Comparison of ENCODE assay signal across 33 mouse cellular contexts in genomic region chr15:6385241-6385640, GRCm38 (mm10). TPM values are rescaled to one million over a fixed set of nuclear protein-coding genes. Genes with fewer than 3 reads are reported as not detected.
A peak's percentile ranks its signal among the peaks of the same experiment; 100 is the strongest.
DNase-seq lines count a peak whose midpoint lies in the region; ATAC-seq lines count a peak whose summit lies in the region.
"Had no signal": no experiment of that assay in that cellular context is flagged by ENCODE, and none has a peak within 500 bp of the region (broad histone marks: within the 10 kb centered on the region; RNA-seq: fewer than 3 reads in every experiment).

No protein-coding gene starts in this region.

- H3K4me1 ChIP-seq in heart, embryonic 13.5 days, result peaks cover 56% of the 10 kb centered on the region
- H3K4me1 ChIP-seq in embryonic facial prominence, embryonic 12.5 days, result peaks cover 30% of the 10 kb centered on the region

- no peak overlapping the region for H3K4me3 ChIP-seq in heart, embryonic 13.5 days
- no peak overlapping the region for H3K4me3 ChIP-seq in embryonic facial prominence, embryonic 12.5 days

- no peak overlapping the region for H3K9ac ChIP-seq in heart, embryonic 13.5 days
- H3K9ac ChIP-seq in embryonic facial prominence, embryonic 12.5 days, result no peak overlapping the region
- H3K9ac ChIP-seq: intestine, embryonic 15.5 days; liver, postnatal 0 days had no signal

- no peak for ATAC-seq in heart, embryonic 13.5 days (ENCODE audit: extremely low read depth, insufficient number of reproducible peaks, low FRiP score, low TSS enrichment)
- ATAC-seq in embryonic facial prominence, embryonic 12.5 days (ENCODE audit: insufficient number of reproducible peaks, insufficient read depth, low FRiP score, low TSS enrichment), result no peak
- ATAC-seq: forebrain, embryonic 16.5 days; hindbrain, embryonic 16.5 days; intestine, embryonic 15.5 days; liver, postnatal 0 days; lung, postnatal 0 days; Patski had no signal

- 41% methylated on average over 1 of the region's 1 CpGs for WGBS in heart, embryonic 13.5 days
- WGBS in embryonic facial prominence, embryonic 12.5 days, result 29% methylated on average over 1 of the region's 1 CpGs

- no peaks in the 10 kb centered on the region for H3K27me3 ChIP-seq in heart, embryonic 13.5 days (replicated peaks)
- H3K27me3 ChIP-seq in embryonic facial prominence, embryonic 12.5 days, result no peaks in the 10 kb centered on the region
- H3K27me3 ChIP-seq: heart, embryonic 15.5 days; intestine, embryonic 15.5 days; Patski had no signal

- no peaks in the 10 kb centered on the region for H3K36me3 ChIP-seq in heart, embryonic 13.5 days
- no peaks in the 10 kb centered on the region for H3K36me3 ChIP-seq in embryonic facial prominence, embryonic 12.5 days
- H3K36me3 ChIP-seq: forebrain, embryonic 10.5 days; heart, embryonic 15.5 days; intestine, embryonic 15.5 days; midbrain, embryonic 10.5 days; neural tube, embryonic 15.5 days had no signal

- DNase-seq in heart, adult 8-10 months (ENCODE audit: low spot score), result no peak
- peak; percentile 15 for DNase-seq in thymus, postnatal 4 days
- DNase-seq in thymus, postnatal 10 days (ENCODE audit: low spot score in 2 of 2), result no peak
- no peak for DNase-seq in adrenal gland, adult 2 months
- no peak for DNase-seq in kidney, adult 8-10 months
- no peak for DNase-seq in layer of hippocampus, adult 11-12 months (ENCODE audit: low spot score)
- DNase-seq: adrenal gland, adult 8-10 months; cerebellum, adult 2 months; cerebellum, postnatal 36 days; gastrocnemius, postnatal 14 days; heart, adult 2 months; heart, postnatal 4 days; kidney, postnatal 4 days; layer of hippocampus, adult 9-11 months; liver, postnatal 0 days; spleen, adult 18-20 months; thymus, postnatal 25 days had no signal

- no peak overlapping the region for H3K4me2 ChIP-seq in heart, embryonic 13.5 days
- H3K4me2 ChIP-seq in embryonic facial prominence, embryonic 12.5 days (replicated peaks), result no peak overlapping the region

- H3K9me3 ChIP-seq in heart, embryonic 13.5 days, result no peaks in the 10 kb centered on the region
- H3K9me3 ChIP-seq in embryonic facial prominence, embryonic 12.5 days, result no peaks in the 10 kb centered on the region
- H3K9me3 ChIP-seq: forebrain, embryonic 10.5 days; heart, embryonic 15.5 days; intestine, embryonic 15.5 days; midbrain, embryonic 10.5 days; neural tube, embryonic 15.5 days had no signal

- H3K27ac ChIP-seq in heart, embryonic 13.5 days (replicated peaks), result 0 out of 2 replicates have a peak overlapping the region, but pooled peaks have one; percentile 54
- peak overlapping the region; percentile 69; the same call in 1 of the 2 replicates for H3K27ac ChIP-seq in embryonic facial prominence, embryonic 12.5 days
- H3K27ac ChIP-seq: intestine, embryonic 15.5 days; neural tube, embryonic 15.5 days had no signal

RNA-seq across cellular contexts. Expression of gene C9, which starts 59.9 kb away (rescaled TPM):
- polyA plus RNA-seq in heart, embryonic 13.5 days (2015; fragmentation: Nextera tagmentation; extraction: Ambion mirVana), result not detected in 2 replicates
- not detected for total RNA-seq in heart, adult 8-10 months (2022)
- 0.10 TPM in 1 of 2 replicates, not detected in the other for polyA plus RNA-seq in embryonic facial prominence, embryonic 12.5 days (2016; fragmentation: Nextera tagmentation; extraction: Ambion mirVana)
- 1 to 10 TPM in 1 of 2 experiments, not detected in 1; 1.6 TPM for total RNA-seq in adrenal gland, adult 2 months (2021)
- not detected in 2 replicates for polyA plus RNA-seq in adrenal gland, adult 2 months (2012; rRNA removed)
- total RNA-seq: ES-E14; gastrocnemius, postnatal 14 days; heart, adult 2 months; heart, postnatal 4 days; left cerebral cortex, adult 18-20 months; left cerebral cortex, postnatal 36 days had no signal
- polyA plus RNA-seq: cerebellum, adult 2 months; forebrain, embryonic 10.5 days; forebrain, embryonic 16.5 days; heart, adult 2 months; heart, embryonic 15.5 days; hindbrain, embryonic 16.5 days; kidney, embryonic 14.5 days; lung, postnatal 0 days; midbrain, embryonic 10.5 days; neural tube, embryonic 15.5 days; Patski; stomach, embryonic 14.5 days had no signal
